Mouse (Mus musculus) forebrain, embryonic 15.5 days (tissue): ENCODE measurements at regions not wholly inside any gene's neighbourhood (a gene's known extent, or its start where the extent isn't known, plus 50 kb on each side); places are given as distances from the start of the nearest gene placed in this dataset.

ENCODE experiments used
- ATAC-seq: fragments of 200-750 bp; cut with Nextera tagmentation; replicated peaks from 2 replicates; pipeline ENCODE4 v1.8.0; 2017; ENCODE audit warnings: mild to moderate bottlenecking, moderate TSS enrichment, moderate library complexity
- H3K27ac ChIP-seq: fragments of 300-500 bp; sonication (generic); replicated peaks from 2 replicates; pipeline ENCODE4 v1.5.1; 2015; ENCODE audit warnings: mild to moderate bottlenecking, inconsistent platforms
- H3K27me3 ChIP-seq: fragments of 300-500 bp; sonication (generic); 2 replicates; pipeline ENCODE4 v1.6.1; 2015; ENCODE audit warnings: inconsistent platforms
- H3K36me3 ChIP-seq: fragments of 300-500 bp; sonication (generic); 2 replicates; pipeline ENCODE4 v1.6.1; 2015; ENCODE audit warnings: mild to moderate bottlenecking, inconsistent platforms
- H3K4me1 ChIP-seq: fragments of 300-500 bp; sonication (generic); 2 replicates; pipeline ENCODE4 v1.6.1; 2015; ENCODE audit warnings: inconsistent platforms
- H3K4me2 ChIP-seq: fragments of 300-500 bp; sonication (generic); replicated peaks from 2 replicates; pipeline ENCODE4 v1.6.1; 2015; ENCODE audit warnings: mild to moderate bottlenecking, inconsistent platforms
- H3K4me3 ChIP-seq: fragments of 300-500 bp; sonication (generic); 2 replicates; pipeline ENCODE4 v1.5.1; 2015; ENCODE audit warnings: mild to moderate bottlenecking, inconsistent platforms
- H3K9ac ChIP-seq: fragments of 300-500 bp; sonication (generic); replicated peaks from 2 replicates; pipeline ENCODE4 v1.6.1; 2015; ENCODE audit warnings: mild to moderate bottlenecking, inconsistent platforms
- H3K9me3 ChIP-seq: fragments of 300-500 bp; sonication (generic); 2 replicates; pipeline ENCODE4 v1.6.1; 2016; ENCODE audit warnings: inconsistent platforms
- WGBS: fragments of 180-500 bp; shearing (Covaris S2); methylation state at CpG from one replicate; pipeline ENCODE4 v1.1.7; 2015; ENCODE audit warnings: mixed read lengths; 5-methylcytosine and 5-hydroxymethylcytosine counted together

DNA sequence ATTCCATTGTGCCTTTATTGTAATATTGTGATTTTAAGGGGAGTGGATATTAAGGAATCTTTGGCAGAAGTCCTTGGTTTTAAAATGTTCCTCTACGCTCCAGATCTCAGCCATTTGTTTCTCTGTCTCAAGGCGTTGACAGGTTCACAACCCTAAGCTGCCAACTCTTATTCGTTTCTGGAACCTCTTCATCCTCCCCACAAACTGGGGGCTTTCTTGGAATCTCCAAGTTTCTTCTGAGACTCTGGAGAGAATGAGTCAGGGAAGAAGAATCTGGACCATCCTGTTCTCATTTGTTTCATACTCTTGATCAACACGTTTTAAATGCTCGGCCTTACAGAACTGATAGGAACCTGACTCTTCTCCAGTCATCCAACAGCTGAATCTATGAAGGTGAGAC, 351.4 kb upstream of the Nfe2l3 start:
- no peaks in the 10 kb centered on the region for H3K27me3 ChIP-seq
- no peak for ATAC-seq
- no peaks in the 10 kb centered on the region for H3K9me3 ChIP-seq
- peaks cover 41% of the 10 kb centered on the region for H3K4me1 ChIP-seq
- H3K9ac ChIP-seq = no peak overlapping the region
- no peak overlapping the region for H3K27ac ChIP-seq
- H3K36me3 ChIP-seq = no peaks in the 10 kb centered on the region
- WGBS = 79% methylated on average over 5 of the region's 5 CpGs
- no peak overlapping the region for H3K4me2 ChIP-seq
- H3K4me3 ChIP-seq = no peak overlapping the region

DNA sequence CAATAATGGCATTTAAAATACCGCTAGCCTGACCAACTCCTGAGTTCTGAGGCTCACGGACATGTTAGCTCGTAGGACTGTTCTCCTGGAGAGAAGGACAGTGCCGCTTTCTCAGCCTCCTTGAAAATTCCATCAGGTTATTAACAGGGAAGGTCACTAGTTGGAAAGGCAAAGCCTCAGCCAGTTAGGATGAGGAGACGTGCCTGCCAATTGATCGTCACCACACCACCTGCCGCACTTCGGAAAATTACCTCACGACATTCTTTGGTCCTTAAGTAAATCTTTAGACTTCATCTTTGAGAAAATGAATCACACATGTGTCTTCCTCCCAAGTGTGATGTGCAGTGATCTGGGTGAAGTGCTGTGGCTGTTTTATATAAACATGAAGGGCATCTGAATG, 347.8 kb upstream of the Nfe2l3 start:
- no peaks in the 10 kb centered on the region for H3K27me3 ChIP-seq
- no peak overlapping the region for H3K4me2 ChIP-seq
- H3K4me1 ChIP-seq = peaks cover 10% of the 10 kb centered on the region
- H3K36me3 ChIP-seq = no peaks in the 10 kb centered on the region
- no peak overlapping the region for H3K9ac ChIP-seq
- no peaks in the 10 kb centered on the region for H3K9me3 ChIP-seq
- H3K4me3 ChIP-seq = no peak overlapping the region
- no peak overlapping the region for H3K27ac ChIP-seq
- ATAC-seq = no peak
- 78% methylated on average over 9 of the region's 9 CpGs for WGBS

DNA sequence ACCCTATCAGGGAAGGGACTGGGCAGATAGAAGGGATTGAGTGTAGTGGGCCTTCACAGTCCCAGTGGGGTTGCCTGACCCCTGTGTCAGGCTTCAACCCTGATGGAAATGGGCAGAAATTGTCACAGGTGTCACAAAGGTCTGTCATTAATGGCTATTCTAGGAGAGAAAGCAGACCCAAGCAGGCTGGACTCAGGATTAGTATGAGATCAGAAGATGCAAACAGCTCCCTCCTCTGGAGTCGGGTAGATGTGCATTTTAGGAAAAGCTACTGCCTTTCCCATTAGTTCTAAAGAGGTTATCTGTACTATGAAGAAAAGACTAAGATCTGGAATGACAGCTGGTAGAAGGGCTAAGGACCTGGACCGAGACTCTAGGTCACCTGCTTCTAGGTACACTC, 346.9 kb upstream of the Nfe2l3 start:
- Histone ChIP-seq H3K4me1 (peaks cover 10% of the 10 kb centered on the region), H3K27ac (no peak overlapping the region), H3K36me3 (no peaks in the 10 kb centered on the region), H3K4me3 (no peak overlapping the region), H3K4me2 (no peak overlapping the region), H3K9ac (no peak overlapping the region), H3K27me3 (no peaks in the 10 kb centered on the region), H3K9me3 (no peaks in the 10 kb centered on the region)
- ATAC-seq = no peak
- 54% methylated on average over 2 of the region's 2 CpGs for WGBS

DNA sequence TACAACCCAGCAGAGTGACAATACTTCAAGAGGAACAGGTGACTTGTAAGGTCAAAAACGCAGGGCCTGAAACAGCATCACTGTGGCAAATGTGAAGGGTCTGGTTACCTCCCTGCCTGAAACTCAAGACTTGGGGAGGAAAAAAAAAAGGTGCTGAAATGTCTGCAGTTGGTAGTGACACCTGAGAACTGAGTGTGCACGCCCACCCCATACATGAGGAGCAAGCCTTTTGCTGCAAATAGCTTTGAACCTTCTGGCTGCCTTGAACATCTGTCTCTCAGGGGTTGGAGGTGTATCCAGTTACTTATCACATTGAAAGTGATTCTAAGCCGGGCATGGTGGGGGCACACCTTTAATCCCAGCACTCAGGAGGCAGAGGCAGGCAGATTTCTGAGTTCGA, 346.1 kb upstream of the Nfe2l3 start:
- H3K9ac ChIP-seq = no peak overlapping the region
- no peaks in the 10 kb centered on the region for H3K27me3 ChIP-seq
- no peak overlapping the region for H3K27ac ChIP-seq
- no peak overlapping the region for H3K4me3 ChIP-seq
- H3K9me3 ChIP-seq = no peaks in the 10 kb centered on the region
- peaks cover 10% of the 10 kb centered on the region for H3K4me1 ChIP-seq
- no peak for ATAC-seq
- no peaks in the 10 kb centered on the region for H3K36me3 ChIP-seq
- WGBS = 93% methylated on average over 4 of the region's 4 CpGs
- no peak overlapping the region for H3K4me2 ChIP-seq

- Histone ChIP-seq H3K36me3 (no peaks in the 10 kb centered on the region), H3K9ac (no peak overlapping the region), H3K4me1 (peaks cover 10% of the 10 kb centered on the region), H3K27me3 (no peaks in the 10 kb centered on the region), H3K4me2 (no peak overlapping the region), H3K4me3 (no peak overlapping the region), H3K9me3 (no peaks in the 10 kb centered on the region), H3K27ac (no peak overlapping the region)
- 86% methylated on average over 2 of the region's 2 CpGs for WGBS
- ATAC-seq = no peak
These were observed 344.7 kb upstream of the Nfe2l3 start for GRCm38 (mm10) chr6:51087806-51088205.

GRCm38 (mm10) chr6:51088641-51089372, 343.7 kb upstream of the Nfe2l3 start:
- H3K36me3 ChIP-seq = no peaks in the 10 kb centered on the region
- no peak overlapping the region for H3K4me2 ChIP-seq
- H3K27me3 ChIP-seq = no peaks in the 10 kb centered on the region
- no peaks in the 10 kb centered on the region for H3K9me3 ChIP-seq
- H3K4me3 ChIP-seq = no peak overlapping the region
- H3K9ac ChIP-seq = no peak overlapping the region
- H3K4me1 ChIP-seq = peaks cover 4% of the 10 kb centered on the region; the same call in 1 of the 2 replicates
- WGBS = 59% methylated on average over 6 of the region's 6 CpGs
- no peak overlapping the region for H3K27ac ChIP-seq
- ATAC-seq = no peak

DNA sequence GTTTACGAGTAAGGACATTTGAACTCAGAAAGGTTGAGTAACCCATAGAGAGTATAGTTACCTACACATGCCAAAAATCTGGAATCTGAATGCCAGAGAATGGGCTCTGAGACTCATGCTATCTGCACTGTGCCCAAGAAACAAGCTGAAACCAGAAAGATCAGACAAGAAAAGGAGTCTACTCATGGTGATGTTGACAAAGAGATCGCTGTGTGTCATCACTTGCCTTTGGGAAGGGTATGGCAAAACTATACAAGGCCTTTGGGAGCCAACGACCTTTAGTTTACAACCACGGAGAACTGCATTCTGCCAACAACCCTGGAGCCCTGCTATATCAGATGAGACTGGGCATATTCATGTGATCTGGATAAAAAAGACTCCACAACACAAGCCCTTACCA, 339.3 kb upstream of the Nfe2l3 start:
- no peaks in the 10 kb centered on the region for H3K36me3 ChIP-seq
- no peak for ATAC-seq
- no peaks in the 10 kb centered on the region for H3K27me3 ChIP-seq
- H3K27ac ChIP-seq = no peak overlapping the region
- no peak overlapping the region for H3K4me3 ChIP-seq
- no peaks in the 10 kb centered on the region for H3K9me3 ChIP-seq
- no peaks in the 10 kb centered on the region for H3K4me1 ChIP-seq
- 93% methylated on average over 4 of the region's 4 CpGs for WGBS
- H3K9ac ChIP-seq = no peak overlapping the region
- no peak overlapping the region for H3K4me2 ChIP-seq

DNA sequence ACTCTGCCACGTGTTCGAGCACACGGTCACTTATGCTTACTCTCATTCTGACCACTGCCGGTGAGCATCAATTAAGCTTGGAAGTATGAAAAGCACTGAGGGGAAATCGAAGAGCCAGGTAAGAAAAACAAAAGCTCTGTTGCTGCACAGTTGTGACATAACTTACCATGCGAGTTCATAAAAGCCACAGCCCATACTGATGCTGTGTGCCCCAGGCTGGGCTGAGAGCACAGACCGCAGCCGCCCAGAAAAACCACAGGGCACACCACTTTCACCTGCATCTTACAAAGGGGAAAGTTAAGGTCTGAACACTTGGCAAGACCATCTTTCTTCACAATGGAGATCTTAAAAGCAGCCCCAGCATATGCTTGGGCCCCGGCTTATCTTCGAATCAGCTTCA, 338.2 kb upstream of the Nfe2l3 start:
- ATAC-seq = no peak
- no peaks in the 10 kb centered on the region for H3K36me3 ChIP-seq
- WGBS = 82% methylated on average over 10 of the region's 10 CpGs

GRCm38 (mm10) chr6:51097488-51097887, 335.0 kb upstream of the Nfe2l3 start:
- H3K4me1 ChIP-seq = no peaks in the 10 kb centered on the region
- ATAC-seq = no peak
- no peak overlapping the region for H3K4me2 ChIP-seq
- no peak overlapping the region for H3K4me3 ChIP-seq
- no peak overlapping the region for H3K27ac ChIP-seq
- H3K9ac ChIP-seq = no peak overlapping the region
- no peaks in the 10 kb centered on the region for H3K9me3 ChIP-seq
- WGBS = 91% methylated on average over 6 of the region's 6 CpGs
- H3K36me3 ChIP-seq = no peaks in the 10 kb centered on the region
- no peaks in the 10 kb centered on the region for H3K27me3 ChIP-seq

More for the DNA sequence above, 338.2 kb upstream of the Nfe2l3 start:
- Histone ChIP-seq H3K9me3 (no peaks in the 10 kb centered on the region), H3K27ac (no peak overlapping the region), H3K4me1 (no peaks in the 10 kb centered on the region), H3K9ac (no peak overlapping the region), H3K27me3 (no peaks in the 10 kb centered on the region), H3K4me2 (no peak overlapping the region), H3K4me3 (no peak overlapping the region)

- WGBS = 86% methylated on average over 4 of the region's 4 CpGs
- Histone ChIP-seq H3K4me2 (no peak overlapping the region), H3K4me3 (no peak overlapping the region), H3K36me3 (no peaks in the 10 kb centered on the region), H3K27me3 (no peaks in the 10 kb centered on the region), H3K9ac (no peak overlapping the region), H3K4me1 (no peaks in the 10 kb centered on the region), H3K9me3 (no peaks in the 10 kb centered on the region), H3K27ac (no peak overlapping the region)
- ATAC-seq = no peak
These were observed 332.1 kb upstream of the Nfe2l3 start for GRCm38 (mm10) chr6:51100341-51100740.

DNA sequence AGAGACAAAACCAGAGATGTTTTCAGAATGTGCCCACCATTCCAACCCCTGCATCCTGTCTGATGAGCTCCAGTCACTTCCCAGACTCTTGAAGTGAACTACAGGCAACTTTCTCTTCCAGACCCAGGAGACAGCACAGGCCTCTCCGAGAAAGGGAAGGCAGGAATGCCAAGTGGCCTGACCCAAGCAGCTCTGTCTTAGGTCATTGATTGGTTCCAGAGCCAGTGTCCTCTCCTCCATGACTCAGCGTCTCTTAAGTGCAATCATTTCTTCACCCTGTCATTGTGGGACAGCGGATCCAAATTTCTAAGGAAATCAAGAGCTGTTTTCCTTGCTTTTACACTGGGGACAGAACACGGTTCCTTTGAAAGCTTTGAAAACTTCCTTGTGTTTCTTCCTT, 329.2 kb upstream of the Nfe2l3 start:
- H3K9ac ChIP-seq = no peak overlapping the region
- no peak overlapping the region for H3K4me3 ChIP-seq
- no peak for ATAC-seq

DNA sequence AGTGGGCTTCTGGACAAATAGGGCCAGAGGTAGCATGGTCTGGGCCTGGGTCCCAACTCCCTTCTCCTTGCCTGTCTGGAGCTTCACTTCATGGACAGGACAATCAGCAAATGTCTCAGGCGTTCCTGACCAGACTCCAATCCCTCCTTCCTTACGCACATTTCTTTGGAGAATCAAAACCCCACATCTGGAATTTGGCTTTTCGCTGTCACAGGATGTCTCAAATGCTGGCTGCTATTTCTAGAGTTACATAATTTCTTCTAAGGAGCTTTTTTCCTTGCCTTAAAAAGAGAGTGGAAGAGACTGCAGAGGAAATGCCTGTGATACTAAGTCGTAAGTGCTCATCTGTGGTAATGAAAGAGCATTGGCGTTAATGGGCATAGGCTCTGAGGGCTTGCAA, 328.1 kb upstream of the Nfe2l3 start:
- Histone ChIP-seq H3K4me1 (no peaks in the 10 kb centered on the region), H3K4me2 (no peak overlapping the region), H3K9me3 (no peaks in the 10 kb centered on the region), H3K4me3 (no peak overlapping the region), H3K27me3 (no peaks in the 10 kb centered on the region), H3K36me3 (no peaks in the 10 kb centered on the region), H3K27ac (no peak overlapping the region), H3K9ac (no peak overlapping the region)
- 89% methylated on average over 5 of the region's 5 CpGs for WGBS
- no peak for ATAC-seq

More for the DNA sequence above, 329.2 kb upstream of the Nfe2l3 start:
- Histone ChIP-seq H3K4me1 (no peaks in the 10 kb centered on the region), H3K9me3 (no peaks in the 10 kb centered on the region), H3K27me3 (no peaks in the 10 kb centered on the region), H3K4me2 (no peak overlapping the region), H3K36me3 (no peaks in the 10 kb centered on the region), H3K27ac (no peak overlapping the region)
- 77% methylated on average over 4 of the region's 4 CpGs for WGBS

DNA sequence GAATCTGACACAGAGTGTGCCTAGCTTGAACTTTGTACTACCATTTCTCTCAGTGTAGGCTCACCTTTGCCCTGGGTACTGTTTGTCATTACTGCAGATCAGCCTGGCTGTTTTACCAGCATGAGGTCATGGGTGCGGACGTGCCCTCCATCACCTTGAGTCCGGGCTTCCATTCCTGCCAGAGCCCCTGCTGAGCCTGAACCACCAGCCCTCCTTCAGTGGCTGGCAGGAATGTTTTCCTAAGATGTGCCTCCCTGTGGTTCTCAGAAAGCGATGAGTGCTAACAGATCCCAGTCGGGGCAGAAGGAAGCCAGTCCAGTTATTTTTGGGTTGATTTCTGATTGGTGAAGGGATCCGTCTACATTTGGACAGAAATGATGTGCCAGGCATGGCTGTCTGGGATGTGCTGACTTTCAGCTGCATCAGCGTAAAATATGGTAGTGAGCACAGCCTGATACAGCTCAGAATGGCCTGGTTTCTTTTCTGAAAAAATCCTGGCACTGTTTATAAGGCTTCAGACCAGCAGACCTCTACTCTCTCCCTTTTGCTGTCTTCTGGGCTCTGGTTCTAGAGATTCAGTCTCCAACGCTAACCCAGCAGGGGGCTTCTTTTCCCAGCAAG, 324.0 kb upstream of the Nfe2l3 start:
- no peaks in the 10 kb centered on the region for H3K9me3 ChIP-seq
- H3K36me3 ChIP-seq = no peaks in the 10 kb centered on the region
- no peak overlapping the region for H3K4me3 ChIP-seq
- H3K4me1 ChIP-seq = no peaks in the 10 kb centered on the region
- no peak overlapping the region for H3K27ac ChIP-seq
- 55% methylated on average over 8 of the region's 8 CpGs for WGBS
- H3K27me3 ChIP-seq = no peaks in the 10 kb centered on the region
- no peak for ATAC-seq
- no peak overlapping the region for H3K9ac ChIP-seq
- no peak overlapping the region for H3K4me2 ChIP-seq
